Mouse (Mus musculus): ENCODE measurements around the gene B4galt7. TPM values are rescaled to one million over a fixed set of nuclear protein-coding genes. Genes with fewer than 3 reads are reported as not detected.
"Not testable (repeated sequence)": the region's sequence is repeated elsewhere in the genome, so short reads cannot be mapped to it uniquely, and the experiment has no call there.

B4galt7 gene
- polyA plus RNA-seq, 1 experiment from 2014 or later, result 18.2 TPM

DNA sequence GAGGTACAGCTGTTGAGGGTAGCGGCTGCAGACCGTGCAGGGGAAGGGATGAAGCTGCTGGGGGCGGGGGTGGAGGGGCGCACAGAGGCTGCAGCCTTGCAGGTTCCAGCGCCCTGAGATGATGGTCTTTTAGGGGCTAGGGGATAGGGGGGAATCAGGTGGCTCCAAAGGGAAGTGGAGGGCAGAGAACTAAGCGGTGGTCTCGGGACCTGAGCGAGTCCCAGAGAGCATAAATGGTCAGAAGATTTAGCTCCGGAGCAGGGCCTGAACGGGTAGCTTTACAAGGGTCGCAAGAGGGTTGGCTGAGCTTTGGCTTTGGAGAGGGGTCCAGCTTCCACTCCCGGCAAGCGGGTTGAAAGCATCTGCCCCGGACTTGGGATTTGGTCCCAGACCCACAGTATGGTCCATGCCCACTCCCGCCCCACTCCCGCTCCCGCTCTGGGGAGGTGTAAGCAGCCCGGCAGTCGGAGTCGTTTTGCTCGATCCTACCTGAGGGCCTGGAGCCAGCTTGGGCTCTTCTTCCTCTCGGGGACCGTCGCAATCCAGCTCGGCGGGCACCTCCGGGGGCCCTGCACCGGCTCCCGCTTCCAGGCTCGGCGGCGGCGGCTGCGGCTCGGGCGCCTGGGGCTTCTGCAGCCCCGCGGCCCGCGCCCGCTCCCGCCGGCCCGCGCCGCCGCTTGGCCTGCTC, 29.3 kb upstream of the B4galt7 start:
- Histone ChIP-seq H3K9me3 (ENCODE audit: control insufficient read depth, low read length) (peaks cover 3% of the 10 kb centered on the region; the same call in 1 of the 2 replicates), H3K27me3 (ENCODE audit: control insufficient read depth, insufficient read depth, low read length) (no peaks in the 10 kb centered on the region), H3K4me2 (replicated peaks; ENCODE audit: low read depth, low read length) (peak overlapping the region; percentile 66), H3K36me3 (ENCODE audit: control insufficient read depth, insufficient read depth, low read length) (peaks cover 17% of the 10 kb centered on the region; the same call in 1 of the 2 replicates), H3K4me1 (ENCODE audit: control insufficient read depth, insufficient read depth, low read length) (peaks cover 8% of the 10 kb centered on the region; the same call in 1 of the 2 replicates), H3K4me3 (ENCODE audit: low read length) (peak overlapping the region; percentile 97), H3K27ac (ENCODE audit: low read depth, low read length) (peak overlapping the region; percentile 87), H3K9ac (ENCODE audit: low read depth, low read length) (peak overlapping the region; percentile 97)
- WGBS, result 0% methylated on average over 47 of the region's 47 CpGs
- peak; percentile 78 for ATAC-seq (ENCODE audit: low FRiP score, low TSS enrichment)

DNA sequence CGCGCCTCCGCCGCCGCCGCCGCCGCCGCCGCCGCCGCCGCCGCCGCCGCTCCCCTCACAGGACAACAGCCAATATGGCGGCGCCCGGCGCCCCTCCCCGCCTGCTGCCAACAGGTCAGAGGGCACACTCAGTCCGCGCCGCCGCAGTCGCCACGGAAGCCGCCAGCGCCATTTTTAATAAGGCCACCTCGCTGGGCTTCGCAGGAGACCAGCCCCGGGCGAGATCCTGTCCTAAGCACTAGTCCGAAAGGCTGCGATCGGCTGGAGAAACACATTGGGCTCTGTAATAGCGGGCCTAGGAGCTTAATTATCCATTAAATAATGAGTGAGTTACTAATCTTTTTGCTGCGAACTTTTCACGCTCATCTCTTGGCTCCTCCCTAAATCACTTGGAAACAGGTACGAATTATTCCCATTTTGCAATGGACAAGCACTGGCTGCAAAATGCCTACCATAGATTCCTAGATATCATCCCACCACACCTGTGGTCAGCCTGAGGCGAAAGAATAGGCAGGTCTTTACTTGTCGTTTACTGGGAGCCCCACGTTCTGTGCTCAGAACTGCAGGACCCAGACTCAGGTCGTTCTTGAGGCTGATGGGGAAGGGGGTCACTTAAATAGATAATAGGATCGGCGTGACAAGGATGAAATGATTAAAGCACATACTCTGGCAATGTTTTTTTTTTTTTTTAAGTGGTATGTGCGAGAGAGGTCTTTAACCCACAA, 28.5 kb upstream of the B4galt7 start, which contains the start of gene Fam193b:
TSS of gene Fam193b (minus strand) at position 94 of the 725 bp plus-strand sequence.
- Histone ChIP-seq H3K27me3 (ENCODE audit: control insufficient read depth, insufficient read depth, low read length) (no peaks in the 10 kb centered on the region), H3K27ac (ENCODE audit: low read depth, low read length) (peak within 1 kb of the TSS; percentile 87), H3K9ac (ENCODE audit: low read depth, low read length) (peak within 1 kb of the TSS; percentile 97), H3K4me2 (replicated peaks; ENCODE audit: low read depth, low read length) (peak within 1 kb of the TSS; percentile 66), H3K4me3 (ENCODE audit: low read length) (peak within 1 kb of the TSS; percentile 97), H3K36me3 (ENCODE audit: control insufficient read depth, insufficient read depth, low read length) (peaks cover 11% of the 10 kb centered on the region; the same call in 1 of the 2 replicates), H3K9me3 (ENCODE audit: control insufficient read depth, low read length) (peaks cover 3% of the 10 kb centered on the region; the same call in 1 of the 2 replicates), H3K4me1 (ENCODE audit: control insufficient read depth, insufficient read depth, low read length) (peaks cover 8% of the 10 kb centered on the region; the same call in 1 of the 2 replicates)
- 3% methylated on average over 43 of the region's 47 CpGs for WGBS
- peak; percentile 91 for ATAC-seq (ENCODE audit: low FRiP score, low TSS enrichment)

DNA sequence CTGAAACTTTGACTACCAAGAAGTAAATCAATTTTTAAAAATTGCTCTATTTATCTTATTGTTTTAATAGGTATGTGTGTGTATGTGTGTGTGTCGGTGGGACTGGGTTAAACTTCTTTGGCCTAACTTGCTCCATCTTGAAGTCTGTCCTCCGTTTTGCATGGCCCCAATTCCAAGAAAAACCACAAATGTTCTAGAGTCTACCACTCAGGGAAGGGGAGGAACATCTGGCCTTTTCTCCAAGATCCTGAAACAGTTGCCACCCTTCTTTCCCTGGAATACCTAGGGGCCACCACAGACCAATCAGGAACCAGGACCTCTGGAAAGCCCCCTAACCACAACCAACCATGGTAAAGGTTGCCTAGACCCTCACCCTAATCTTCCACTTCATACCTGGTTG, 27.7 kb upstream of the B4galt7 start:
- peaks cover 3% of the 10 kb centered on the region; the same call in 1 of the 2 replicates for H3K9me3 ChIP-seq (ENCODE audit: control insufficient read depth, low read length)
- peaks cover 7% of the 10 kb centered on the region; the same call in 1 of the 2 replicates for H3K36me3 ChIP-seq (ENCODE audit: control insufficient read depth, insufficient read depth, low read length)
- H3K9ac ChIP-seq (ENCODE audit: low read depth, low read length), result no peak overlapping the region
- ATAC-seq (ENCODE audit: low FRiP score, low TSS enrichment), result no peak
- H3K4me3 ChIP-seq (ENCODE audit: low read length), result no peak overlapping the region
- peak overlapping the region; percentile 66 for H3K4me2 ChIP-seq (replicated peaks; ENCODE audit: low read depth, low read length)
- WGBS, result 82% methylated on average over 2 of the region's 2 CpGs
- H3K27ac ChIP-seq (ENCODE audit: low read depth, low read length), result no peak overlapping the region
- peaks cover 8% of the 10 kb centered on the region; the same call in 1 of the 2 replicates for H3K4me1 ChIP-seq (ENCODE audit: control insufficient read depth, insufficient read depth, low read length)
- H3K27me3 ChIP-seq (ENCODE audit: control insufficient read depth, insufficient read depth, low read length), result no peaks in the 10 kb centered on the region

DNA sequence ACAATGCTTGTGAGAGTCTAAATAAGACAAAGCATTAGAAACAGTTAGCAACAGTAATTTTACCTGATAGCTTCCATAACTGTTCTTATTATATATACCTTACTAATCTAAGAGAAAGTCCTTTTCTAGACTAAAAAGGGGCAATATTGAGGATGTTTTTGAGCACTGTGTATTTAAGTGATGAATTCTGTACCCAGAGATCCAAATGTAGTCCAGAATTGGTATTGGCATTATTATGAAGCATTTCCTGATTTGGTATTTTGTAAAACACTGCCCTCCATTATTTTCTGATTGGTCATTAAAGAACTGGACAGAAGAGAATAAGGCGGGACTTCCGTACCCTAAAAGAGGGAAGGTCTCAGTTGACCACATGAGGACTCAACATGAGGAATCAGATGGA, 26.3 kb upstream of the B4galt7 start, which contains the start of gene Tmed9:
TSS of gene Tmed9 (plus strand) at position 301 of the 400 bp plus-strand sequence.
- Histone ChIP-seq H3K27me3 (ENCODE audit: control insufficient read depth, insufficient read depth, low read length) (no peaks in the 10 kb centered on the region), H3K9me3 (ENCODE audit: control insufficient read depth, low read length) (peaks cover 3% of the 10 kb centered on the region; the same call in 1 of the 2 replicates), H3K4me2 (replicated peaks; ENCODE audit: low read depth, low read length) (no peak within 1 kb of the TSS), H3K9ac (ENCODE audit: low read depth, low read length) (no peak within 1 kb of the TSS), H3K4me3 (ENCODE audit: low read length) (no peak within 1 kb of the TSS), H3K36me3 (ENCODE audit: control insufficient read depth, insufficient read depth, low read length) (peaks cover 3% of the 10 kb centered on the region; the same call in 1 of the 2 replicates), H3K4me1 (ENCODE audit: control insufficient read depth, insufficient read depth, low read length) (peaks cover 8% of the 10 kb centered on the region; the same call in 1 of the 2 replicates), H3K27ac (ENCODE audit: low read depth, low read length) (no peak within 1 kb of the TSS)
- 97% methylated on average over 2 of the region's 2 CpGs for WGBS
- no peak for ATAC-seq (ENCODE audit: low FRiP score, low TSS enrichment)

DNA sequence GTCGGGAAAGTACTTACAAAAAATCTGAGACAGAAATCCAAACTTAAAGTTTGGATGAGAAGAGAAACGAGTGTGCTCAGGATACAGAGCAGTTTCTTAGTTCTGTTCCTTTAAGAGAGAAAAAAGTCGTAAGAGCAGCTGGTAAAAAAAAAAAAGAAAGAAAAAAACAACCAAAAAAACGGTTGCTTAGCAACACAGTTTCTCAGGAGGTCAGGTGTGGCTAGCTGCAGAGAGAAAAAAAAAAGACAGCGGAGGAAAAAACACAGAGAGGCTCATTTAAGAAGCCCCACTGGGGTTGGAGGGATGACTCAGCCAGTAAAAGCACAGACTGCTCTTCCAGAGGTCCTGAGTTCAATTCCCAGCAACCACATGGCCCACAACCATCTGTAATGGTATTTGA, 25.4 kb upstream of the B4galt7 start:
- Histone ChIP-seq H3K36me3 (ENCODE audit: control insufficient read depth, insufficient read depth, low read length) (no peaks in the 10 kb centered on the region), H3K4me1 (ENCODE audit: control insufficient read depth, insufficient read depth, low read length) (peaks cover 4% of the 10 kb centered on the region; the same call in 1 of the 2 replicates), H3K27ac (ENCODE audit: low read depth, low read length) (no peak overlapping the region), H3K9me3 (ENCODE audit: control insufficient read depth, low read length) (peaks cover 3% of the 10 kb centered on the region; the same call in 1 of the 2 replicates), H3K4me2 (replicated peaks; ENCODE audit: low read depth, low read length) (no peak overlapping the region), H3K4me3 (ENCODE audit: low read length) (no peak overlapping the region), H3K9ac (ENCODE audit: low read depth, low read length) (no peak overlapping the region), H3K27me3 (ENCODE audit: control insufficient read depth, insufficient read depth, low read length) (no peaks in the 10 kb centered on the region)
- WGBS, result 64% methylated on average over 5 of the region's 5 CpGs
- no peak for ATAC-seq (ENCODE audit: low FRiP score, low TSS enrichment)

DNA sequence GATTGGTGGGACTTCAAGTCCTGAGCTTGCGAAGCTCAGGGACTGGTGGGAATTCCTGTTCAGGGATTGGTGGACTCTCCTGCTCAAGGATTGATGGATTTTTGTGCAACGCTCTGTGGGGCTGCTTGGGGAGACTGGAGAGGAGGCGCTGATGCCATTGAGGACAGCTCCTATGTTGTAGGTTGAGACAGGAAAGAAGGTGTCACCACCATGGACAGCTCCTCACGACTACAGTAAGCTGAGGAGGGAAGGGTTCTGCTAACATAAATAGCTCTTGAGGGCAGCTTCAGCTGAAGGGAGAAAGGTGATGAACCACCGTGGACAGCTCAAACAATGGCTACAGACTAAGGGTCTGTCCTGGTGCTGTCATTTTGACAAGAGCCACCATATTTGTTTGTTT, 23.8 kb upstream of the B4galt7 start:
- no peak overlapping the region for H3K4me3 ChIP-seq (ENCODE audit: low read length)
- no peak overlapping the region for H3K9ac ChIP-seq (ENCODE audit: low read depth, low read length)
- no peak overlapping the region for H3K27ac ChIP-seq (ENCODE audit: low read depth, low read length)
- no peaks in the 10 kb centered on the region for H3K4me1 ChIP-seq (ENCODE audit: control insufficient read depth, insufficient read depth, low read length)
- no peak for ATAC-seq (ENCODE audit: low FRiP score, low TSS enrichment)
- H3K4me2 ChIP-seq (replicated peaks; ENCODE audit: low read depth, low read length), result no peak overlapping the region
- H3K9me3 ChIP-seq (ENCODE audit: control insufficient read depth, low read length), result peaks cover 3% of the 10 kb centered on the region; the same call in 1 of the 2 replicates
- 57% methylated on average over 5 of the region's 5 CpGs for WGBS
- no peaks in the 10 kb centered on the region for H3K36me3 ChIP-seq (ENCODE audit: control insufficient read depth, insufficient read depth, low read length)
- H3K27me3 ChIP-seq (ENCODE audit: control insufficient read depth, insufficient read depth, low read length), result no peaks in the 10 kb centered on the region

DNA sequence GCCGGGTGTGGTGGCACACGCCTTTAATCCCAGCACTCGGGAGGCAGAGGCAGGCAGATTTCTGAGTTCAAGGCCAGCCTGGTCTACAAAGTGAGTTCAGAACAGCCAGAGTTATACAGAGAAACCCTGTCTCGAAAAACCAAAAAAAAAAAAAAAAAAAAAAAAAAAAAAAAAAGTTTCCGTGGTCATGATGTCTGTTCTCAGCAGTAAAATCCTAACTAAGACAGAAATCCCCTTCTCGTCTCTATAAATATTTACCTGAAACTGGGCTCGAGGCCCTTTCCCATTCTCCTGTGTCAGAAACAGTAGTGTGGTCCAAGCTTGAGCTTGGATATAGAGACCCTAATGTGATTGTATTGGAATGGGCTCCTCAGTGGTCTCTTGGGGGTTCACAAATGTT, 22.8 kb upstream of the B4galt7 start:
- WGBS, result 90% methylated on average over 7 of the region's 7 CpGs

DNA sequence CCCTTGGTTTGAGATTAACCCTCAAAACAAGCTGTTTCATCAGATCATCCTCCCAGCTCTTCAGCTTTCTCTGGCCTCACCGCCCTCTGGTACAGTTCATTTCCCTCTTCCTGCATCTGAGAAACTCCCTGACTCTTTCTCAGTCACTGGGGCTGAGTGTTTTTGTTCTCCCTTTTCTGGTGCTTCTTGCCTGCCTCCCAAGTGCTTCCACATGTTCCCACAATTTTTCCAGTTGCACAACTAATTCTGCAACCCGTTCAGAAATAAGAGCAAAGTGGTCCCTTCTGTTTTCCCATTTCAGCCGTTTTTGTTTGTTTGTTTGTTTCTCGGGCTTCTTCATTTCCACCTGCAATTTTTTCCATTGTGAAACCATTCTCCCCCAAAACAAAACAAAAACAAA, 21.6 kb upstream of the B4galt7 start:
- Histone ChIP-seq H3K4me2 (replicated peaks; ENCODE audit: low read depth, low read length) (no peak overlapping the region), H3K27ac (ENCODE audit: low read depth, low read length) (no peak overlapping the region), H3K4me3 (ENCODE audit: low read length) (no peak overlapping the region), H3K9me3 (ENCODE audit: control insufficient read depth, low read length) (peaks cover 3% of the 10 kb centered on the region; the same call in 1 of the 2 replicates), H3K36me3 (ENCODE audit: control insufficient read depth, insufficient read depth, low read length) (no peaks in the 10 kb centered on the region), H3K27me3 (ENCODE audit: control insufficient read depth, insufficient read depth, low read length) (no peaks in the 10 kb centered on the region), H3K4me1 (ENCODE audit: control insufficient read depth, insufficient read depth, low read length) (no peaks in the 10 kb centered on the region), H3K9ac (ENCODE audit: low read depth, low read length) (no peak overlapping the region)
- WGBS, result 83% methylated on average over 4 of the region's 4 CpGs
- ATAC-seq (ENCODE audit: low FRiP score, low TSS enrichment), result no peak

More for the DNA sequence above, 22.8 kb upstream of the B4galt7 start:
- H3K9me3 ChIP-seq (ENCODE audit: control insufficient read depth, low read length); ATAC-seq (ENCODE audit: low FRiP score, low TSS enrichment); H3K4me1 ChIP-seq (ENCODE audit: control insufficient read depth, insufficient read depth, low read length); H3K27me3 ChIP-seq (ENCODE audit: control insufficient read depth, insufficient read depth, low read length); H3K9ac ChIP-seq (ENCODE audit: low read depth, low read length); H3K4me2 ChIP-seq (replicated peaks; ENCODE audit: low read depth, low read length); H3K36me3 ChIP-seq (ENCODE audit: control insufficient read depth, insufficient read depth, low read length); H3K4me3 ChIP-seq (ENCODE audit: low read length); H3K27ac ChIP-seq (ENCODE audit: low read depth, low read length): not testable (repeated sequence)
